Mouse (Mus musculus): ENCODE results near the gene Zfp646. TPM values are rescaled to one million over a fixed set of nuclear protein-coding genes. Genes with fewer than 3 reads are reported as not detected.

Gene Zfp646
- polyA plus RNA-seq, 1 experiment from 2014 or later, result 20.2 TPM

DNA sequence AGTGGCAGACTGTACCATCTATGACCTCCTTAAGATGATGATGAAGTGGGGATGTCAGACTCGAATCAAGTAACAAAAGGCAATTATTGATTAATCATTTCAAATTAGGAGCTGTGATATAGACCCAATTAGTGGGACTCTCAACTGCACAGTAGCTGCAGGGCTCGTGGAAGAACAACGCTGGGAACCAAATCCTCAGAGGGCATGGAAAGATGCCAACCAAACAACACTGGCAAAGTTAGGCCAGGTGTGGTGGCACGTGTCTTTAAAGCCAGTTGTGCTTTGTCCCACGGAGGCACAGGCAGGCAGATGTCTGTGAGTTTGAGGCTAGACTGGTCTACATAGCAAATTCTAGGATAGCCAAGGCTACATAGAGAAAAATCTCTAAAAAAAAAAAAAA, 54.6 kb downstream of the Zfp646 start:
- no peak for ATAC-seq (ENCODE audit: low FRiP score, low TSS enrichment)
- Histone ChIP-seq H3K9me3 (ENCODE audit: control insufficient read depth, low read length) (no peaks in the 10 kb centered on the region), H3K4me2 (replicated peaks; ENCODE audit: low read depth, low read length) (no peak overlapping the region), H3K4me1 (ENCODE audit: control insufficient read depth, insufficient read depth, low read length) (peaks cover 35% of the 10 kb centered on the region), H3K36me3 (ENCODE audit: control insufficient read depth, insufficient read depth, low read length) (peaks cover 13% of the 10 kb centered on the region), H3K9ac (ENCODE audit: low read depth, low read length) (no peak overlapping the region), H3K27ac (ENCODE audit: low read depth, low read length) (no peak overlapping the region), H3K4me3 (ENCODE audit: low read length) (no peak overlapping the region), H3K27me3 (ENCODE audit: control insufficient read depth, insufficient read depth, low read length) (no peaks in the 10 kb centered on the region)
- 85% methylated on average over 5 of the region's 5 CpGs for WGBS

GRCm38 (mm10) chr7:127931351-127932135, 55.5 kb downstream of the Zfp646 start:
- Histone ChIP-seq H3K4me1 (ENCODE audit: control insufficient read depth, insufficient read depth, low read length) (peaks cover 33% of the 10 kb centered on the region), H3K4me2 (replicated peaks; ENCODE audit: low read depth, low read length) (peak overlapping the region; percentile 27), H3K27me3 (ENCODE audit: control insufficient read depth, insufficient read depth, low read length) (no peaks in the 10 kb centered on the region), H3K9me3 (ENCODE audit: control insufficient read depth, low read length) (no peaks in the 10 kb centered on the region), H3K27ac (ENCODE audit: low read depth, low read length) (peak overlapping the region; percentile 73; the same call in 1 of the 2 replicates), H3K36me3 (ENCODE audit: control insufficient read depth, insufficient read depth, low read length) (peaks cover 4% of the 10 kb centered on the region; the same call in 1 of the 2 replicates), H3K4me3 (ENCODE audit: low read length) (no peak overlapping the region), H3K9ac (ENCODE audit: low read depth, low read length) (peak overlapping the region; percentile 23; the same call in 1 of the 2 replicates)
- no peak for ATAC-seq (ENCODE audit: low FRiP score, low TSS enrichment)
- WGBS, result 26% methylated on average over 13 of the region's 13 CpGs

DNA sequence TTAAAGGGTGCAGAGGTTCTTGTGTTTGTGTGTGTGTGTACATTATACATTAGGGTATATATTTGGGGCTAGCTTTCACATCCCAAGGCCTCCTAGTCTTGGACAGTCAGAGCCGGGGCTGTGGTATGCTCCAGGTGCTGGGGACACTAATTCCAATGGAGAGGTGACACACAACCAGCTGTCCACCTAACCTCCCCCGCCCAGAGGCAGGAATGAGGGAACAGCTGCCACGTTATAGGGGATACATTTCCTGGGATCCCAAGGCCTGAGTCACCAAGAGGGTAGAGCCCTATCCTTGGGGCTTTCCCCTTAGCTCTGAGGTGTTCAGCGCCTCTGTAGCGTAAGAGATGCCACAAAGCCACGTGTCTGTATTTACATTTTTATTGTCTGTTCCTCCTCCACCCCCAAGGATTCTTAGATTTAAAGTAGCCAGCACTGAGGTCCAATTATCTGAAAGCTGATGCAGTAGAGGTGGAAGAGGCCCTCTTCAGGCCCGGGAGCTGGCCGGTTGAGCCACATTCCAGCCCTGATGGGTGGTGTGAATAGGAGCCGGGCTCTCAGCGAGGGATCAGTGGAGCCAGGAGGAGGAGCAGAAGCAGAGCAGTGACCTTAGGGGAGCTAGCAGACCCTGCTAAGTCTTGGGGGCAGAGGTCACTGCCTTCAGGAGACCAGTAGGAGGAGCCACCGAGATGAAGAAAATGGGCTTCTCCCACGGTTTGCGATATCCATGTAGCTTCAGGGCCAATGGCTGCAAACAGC, 56.4 kb downstream of the Zfp646 start:
- Histone ChIP-seq H3K27me3 (ENCODE audit: control insufficient read depth, insufficient read depth, low read length) (no peaks in the 10 kb centered on the region), H3K36me3 (ENCODE audit: control insufficient read depth, insufficient read depth, low read length) (no peaks in the 10 kb centered on the region), H3K9me3 (ENCODE audit: control insufficient read depth, low read length) (no peaks in the 10 kb centered on the region), H3K4me3 (ENCODE audit: low read length) (no peak overlapping the region), H3K4me2 (replicated peaks; ENCODE audit: low read depth, low read length) (no peak overlapping the region), H3K9ac (ENCODE audit: low read depth, low read length) (no peak overlapping the region), H3K4me1 (ENCODE audit: control insufficient read depth, insufficient read depth, low read length) (peaks cover 32% of the 10 kb centered on the region), H3K27ac (ENCODE audit: low read depth, low read length) (peak overlapping the region; percentile 73)
- no peak for ATAC-seq (ENCODE audit: low FRiP score, low TSS enrichment)
- 17% methylated on average over 13 of the region's 13 CpGs for WGBS

DNA sequence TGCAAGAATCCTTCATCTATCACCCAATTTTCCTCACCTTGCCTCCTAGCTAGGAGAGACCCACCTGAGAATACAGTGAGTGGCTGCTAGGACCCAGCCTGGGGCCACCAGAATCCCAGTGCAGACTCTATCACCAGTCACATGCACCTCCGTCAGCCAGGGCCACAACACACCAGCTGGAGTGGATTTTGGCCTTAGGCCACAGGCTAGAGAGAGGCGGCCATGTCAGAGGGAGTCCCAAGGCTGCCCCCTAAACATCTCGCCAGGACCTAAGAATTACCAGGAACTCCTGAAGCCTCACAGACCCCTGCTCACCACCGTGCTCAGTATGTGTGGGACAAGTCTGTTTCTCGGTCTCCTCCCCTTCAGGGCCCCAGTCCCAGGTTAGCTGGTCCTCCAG, 58.1 kb downstream of the Zfp646 start:
- ATAC-seq (ENCODE audit: low FRiP score, low TSS enrichment), result no peak
- 94% methylated on average over 5 of the region's 5 CpGs for WGBS

DNA sequence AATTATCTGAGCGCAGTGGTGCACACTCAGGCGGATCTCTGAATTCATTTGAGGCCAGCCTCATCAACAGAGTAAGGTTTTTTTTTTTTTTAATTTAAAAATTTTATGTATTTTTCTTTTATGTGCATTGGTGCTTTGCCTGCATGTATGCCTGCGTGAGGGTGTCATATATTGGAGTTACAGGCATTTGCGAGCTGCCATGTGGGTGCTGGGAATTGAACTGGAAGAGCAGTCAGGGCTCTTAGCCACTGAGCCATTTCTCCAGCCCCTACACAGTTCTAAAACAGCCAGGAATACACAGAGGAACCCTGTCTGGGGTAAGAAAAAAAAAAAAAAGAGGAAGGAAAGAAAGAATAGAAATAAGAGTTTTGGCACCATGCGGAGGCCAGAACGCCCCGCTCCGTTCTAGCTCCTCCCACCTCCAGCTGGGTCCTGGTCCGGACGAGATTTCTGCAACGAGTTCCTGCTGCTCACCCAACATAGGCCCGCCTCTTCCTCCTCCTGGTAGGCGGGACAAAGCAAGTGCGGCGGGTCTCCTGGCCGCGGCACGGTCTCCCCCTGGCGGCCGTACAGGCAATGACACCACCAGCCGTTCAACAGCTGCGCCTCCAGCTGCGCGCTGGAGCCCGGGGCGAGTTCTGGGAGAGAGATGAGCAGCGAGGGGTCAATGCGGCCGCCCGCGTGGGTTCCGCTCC, 59.2 kb downstream of the Zfp646 start:
- Histone ChIP-seq H3K9me3 (ENCODE audit: control insufficient read depth, low read length) (no peaks in the 10 kb centered on the region), H3K9ac (ENCODE audit: low read depth, low read length) (peak overlapping the region; percentile 76), H3K36me3 (ENCODE audit: control insufficient read depth, insufficient read depth, low read length) (no peaks in the 10 kb centered on the region), H3K4me2 (replicated peaks; ENCODE audit: low read depth, low read length) (peak overlapping the region; percentile 99), H3K27me3 (ENCODE audit: control insufficient read depth, insufficient read depth, low read length) (no peaks in the 10 kb centered on the region), H3K4me1 (ENCODE audit: control insufficient read depth, insufficient read depth, low read length) (peaks cover 29% of the 10 kb centered on the region), H3K27ac (ENCODE audit: low read depth, low read length) (peak overlapping the region; percentile 47; the same call in 1 of the 2 replicates), H3K4me3 (ENCODE audit: low read length) (peak overlapping the region; percentile 71)
- 8% methylated on average over 31 of the region's 32 CpGs for WGBS
- ATAC-seq (ENCODE audit: low FRiP score, low TSS enrichment), result peak; percentile 94

More for the DNA sequence above, 58.1 kb downstream of the Zfp646 start:
- no peaks in the 10 kb centered on the region for H3K27me3 ChIP-seq (ENCODE audit: control insufficient read depth, insufficient read depth, low read length)
- no peaks in the 10 kb centered on the region for H3K36me3 ChIP-seq (ENCODE audit: control insufficient read depth, insufficient read depth, low read length)
- no peaks in the 10 kb centered on the region for H3K9me3 ChIP-seq (ENCODE audit: control insufficient read depth, low read length)
- H3K9ac ChIP-seq (ENCODE audit: low read depth, low read length), result no peak overlapping the region
- H3K4me2 ChIP-seq (replicated peaks; ENCODE audit: low read depth, low read length), result no peak overlapping the region
- H3K4me3 ChIP-seq (ENCODE audit: low read length), result no peak overlapping the region
- peaks cover 29% of the 10 kb centered on the region for H3K4me1 ChIP-seq (ENCODE audit: control insufficient read depth, insufficient read depth, low read length)
- no peak overlapping the region for H3K27ac ChIP-seq (ENCODE audit: low read depth, low read length)

Other genes starting within 250 kb of the Zfp646 start
- 65.9 and 79.1 TPM in 2 replicates for gene Bcl7c, start 167.3 kb upstream of the Zfp646 start, polyA plus RNA-seq (2014; fragmentation: Nextera tagmentation; extraction: Ambion mirVana)
- 17.5 and 23.7 TPM in 2 replicates for gene Ctf1, start 163.5 kb upstream of the Zfp646 start, polyA plus RNA-seq (2014; fragmentation: Nextera tagmentation; extraction: Ambion mirVana)
- 0.43 and 0.55 TPM in 2 replicates for gene Ctf2, start 144.1 kb upstream of the Zfp646 start, polyA plus RNA-seq (2014; fragmentation: Nextera tagmentation; extraction: Ambion mirVana)
- 6.2 and 10.0 TPM in 2 replicates for gene Fbxl19, start 131.7 kb upstream of the Zfp646 start, polyA plus RNA-seq (2014; fragmentation: Nextera tagmentation; extraction: Ambion mirVana)
- 12.9 and 19.7 TPM in 2 replicates for gene Orai3, start 106.4 kb upstream of the Zfp646 start, polyA plus RNA-seq (2014; fragmentation: Nextera tagmentation; extraction: Ambion mirVana)
- 32.6 and 34.7 TPM in 2 replicates for gene Setd1a, start 99.6 kb upstream of the Zfp646 start, polyA plus RNA-seq (2014; fragmentation: Nextera tagmentation; extraction: Ambion mirVana)
- not detected in 2 replicates for gene Gm49388, start 90.6 kb upstream of the Zfp646 start, polyA plus RNA-seq (2014; fragmentation: Nextera tagmentation; extraction: Ambion mirVana)
- gene Hsd3b7, start 75.6 kb upstream of the Zfp646 start, polyA plus RNA-seq (2014; fragmentation: Nextera tagmentation; extraction: Ambion mirVana), result 18.0 and 18.7 TPM in 2 replicates
- gene Stx4a, start 51.9 kb upstream of the Zfp646 start, polyA plus RNA-seq (2014; fragmentation: Nextera tagmentation; extraction: Ambion mirVana), result 22.1 and 34.3 TPM in 2 replicates
- 2.6 and 4.4 TPM in 2 replicates for gene Stx1b, start 51.7 kb upstream of the Zfp646 start, polyA plus RNA-seq (2014; fragmentation: Nextera tagmentation; extraction: Ambion mirVana)
- 18.6 and 21.9 TPM in 2 replicates for gene Zfp668, start 607 bp downstream of the Zfp646 start, polyA plus RNA-seq (2014; fragmentation: Nextera tagmentation; extraction: Ambion mirVana)
- 0.73 and 0.77 TPM in 2 replicates for gene Prss53, start 14.7 kb downstream of the Zfp646 start, polyA plus RNA-seq (2014; fragmentation: Nextera tagmentation; extraction: Ambion mirVana)
- gene Gm21974, start 19.2 kb downstream of the Zfp646 start, polyA plus RNA-seq (2014; fragmentation: Nextera tagmentation; extraction: Ambion mirVana), result not detected in 2 replicates
- 125 and 156 TPM in 2 replicates for gene Vkorc1, start 19.4 kb downstream of the Zfp646 start, polyA plus RNA-seq (2014; fragmentation: Nextera tagmentation; extraction: Ambion mirVana)
- 152 and 155 TPM in 2 replicates for gene Bckdk, start 27.9 kb downstream of the Zfp646 start, polyA plus RNA-seq (2014; fragmentation: Nextera tagmentation; extraction: Ambion mirVana)
- 37.2 and 48.9 TPM in 2 replicates for gene Kat8, start 36.3 kb downstream of the Zfp646 start, polyA plus RNA-seq (2014; fragmentation: Nextera tagmentation; extraction: Ambion mirVana)
- gene Prss8, start 53.9 kb downstream of the Zfp646 start, polyA plus RNA-seq (2014; fragmentation: Nextera tagmentation; extraction: Ambion mirVana), result 44.7 and 47.1 TPM in 2 replicates
- 12.1 and 12.4 TPM in 2 replicates for gene Prss36, start 70.5 kb downstream of the Zfp646 start, polyA plus RNA-seq (2014; fragmentation: Nextera tagmentation; extraction: Ambion mirVana)
- gene Fus, start 91.2 kb downstream of the Zfp646 start, polyA plus RNA-seq (2014; fragmentation: Nextera tagmentation; extraction: Ambion mirVana), result 62.7 and 77.7 TPM in 2 replicates
- 39.5 and 47.3 TPM in 2 replicates for gene Pycard, start 117.6 kb downstream of the Zfp646 start, polyA plus RNA-seq (2014; fragmentation: Nextera tagmentation; extraction: Ambion mirVana)
- 0.14 TPM in 1 of 2 replicates, not detected in the other for gene Trim72, start 127.7 kb downstream of the Zfp646 start, polyA plus RNA-seq (2014; fragmentation: Nextera tagmentation; extraction: Ambion mirVana)
- gene Itgam, start 186.4 kb downstream of the Zfp646 start, polyA plus RNA-seq (2014; fragmentation: Nextera tagmentation; extraction: Ambion mirVana), result 0.14 and 0.54 TPM in 2 replicates
- gene Gm49368, start 186.5 kb downstream of the Zfp646 start, polyA plus RNA-seq (2014; fragmentation: Nextera tagmentation; extraction: Ambion mirVana), result not detected in 2 replicates